Mouse (Mus musculus) frontal cortex, postnatal 10 days (tissue): ENCODE data around the gene 1700067P10Rik.

Experiments
- DNase-seq, 2 experiments: peaks; one replicate each; pipeline ENCODE4 v3.0.0; 2022; ENCODE audit warnings: low spot score in 2 of 2, mixed read lengths in 1 of 2

1700067P10Rik gene

GRCm38 (mm10) chr17:48089019-48089418 is at the start of gene 1700067P10Rik:
Gene 1700067P10Rik, plus strand, starts transcription at chr17:48089319.
- no peak for DNase-seq

- no peak for DNase-seq
Measured at GRCm38 (mm10) chr17:48041351-48042287, 47.5 kb upstream of the 1700067P10Rik start.

- DNase-seq: no peak
Measured at GRCm38 (mm10) chr17:48043154-48043880, 45.8 kb upstream of the 1700067P10Rik start.

- peak in 1 of 2 experiments; percentile 33 for DNase-seq
Measured at GRCm38 (mm10) chr17:48045631-48046030, 43.5 kb upstream of the 1700067P10Rik start.

GRCm38 (mm10) chr17:48051638-48052337 is 37.3 kb upstream of the 1700067P10Rik start:
- no peak for DNase-seq

- no peak for DNase-seq
Measured at GRCm38 (mm10) chr17:48052338-48053067, 36.6 kb upstream of the 1700067P10Rik start.

- no peak for DNase-seq
Measured at GRCm38 (mm10) chr17:48053646-48054045, 35.5 kb upstream of the 1700067P10Rik start.

- DNase-seq: no peak
Measured at GRCm38 (mm10) chr17:48055076-48055816, 33.9 kb upstream of the 1700067P10Rik start.

- no peak for DNase-seq
Measured at GRCm38 (mm10) chr17:48057382-48057781, 31.7 kb upstream of the 1700067P10Rik start.

GRCm38 (mm10) chr17:48064196-48064843 is 24.8 kb upstream of the 1700067P10Rik start:
- DNase-seq: no peak

GRCm38 (mm10) chr17:48065081-48065501 is 24.0 kb upstream of the 1700067P10Rik start:
- no peak for DNase-seq

- no peak for DNase-seq
Measured at GRCm38 (mm10) chr17:48067083-48067614, 22.0 kb upstream of the 1700067P10Rik start.

GRCm38 (mm10) chr17:48067729-48068128 is 21.4 kb upstream of the 1700067P10Rik start:
- no peak for DNase-seq

GRCm38 (mm10) chr17:48080626-48081025 is 8.5 kb upstream of the 1700067P10Rik start:
- DNase-seq: no peak

GRCm38 (mm10) chr17:48089446-48089845 is 327 bp downstream of the 1700067P10Rik start:
- no peak for DNase-seq

GRCm38 (mm10) chr17:48090305-48090704 is 1.2 kb downstream of the 1700067P10Rik start:
- no peak for DNase-seq

- no peak for DNase-seq
Measured at GRCm38 (mm10) chr17:48093286-48093817, 4.2 kb downstream of the 1700067P10Rik start.

- no peak for DNase-seq
Measured at GRCm38 (mm10) chr17:48094820-48095680, 5.9 kb downstream of the 1700067P10Rik start.
